31 mouse cellular contexts compared by ENCODE assay signal in genomic region chr3:103712196-103712595, GRCm38 (mm10). TPM values are rescaled to one million over a fixed set of nuclear protein-coding genes. Genes with fewer than 3 reads are reported as not detected.
A peak's percentile ranks its signal among the peaks of the same experiment; 100 is the strongest.
DNase-seq lines count a peak whose midpoint lies in the region; ATAC-seq and TF ChIP-seq lines count a peak whose summit lies in the region.
"Had no signal": no experiment of that assay in that cellular context is flagged by ENCODE, and none has a peak within 500 bp of the region (broad histone marks: within the 10 kb centered on the region; RNA-seq: fewer than 3 reads in every experiment).

No protein-coding gene starts in this region.

- H3K9me3 ChIP-seq in midbrain, embryonic 11.5 days (ENCODE audit: control insufficient read depth, low read length) = no peaks in the 10 kb centered on the region
- H3K9me3 ChIP-seq: embryonic facial prominence, embryonic 12.5 days; forebrain, embryonic 15.5 days; G1E; limb, embryonic 12.5 days; liver, embryonic 12.5 days; lung, embryonic 15.5 days; midbrain, embryonic 15.5 days had no signal

- H3K27me3 ChIP-seq in myocyte (ENCODE audit: control insufficient read depth, insufficient read depth, insufficient read length) = no peaks in the 10 kb centered on the region
- no peaks in the 10 kb centered on the region for H3K27me3 ChIP-seq in midbrain, embryonic 11.5 days (ENCODE audit: control insufficient read depth, insufficient read depth, low read length)
- H3K27me3 ChIP-seq: embryonic facial prominence, embryonic 12.5 days; forebrain, embryonic 15.5 days; limb, embryonic 12.5 days; liver, embryonic 12.5 days; lung, embryonic 15.5 days; midbrain, embryonic 15.5 days had no signal

- no peaks in the 10 kb centered on the region for H3K79me2 ChIP-seq in myocyte (ENCODE audit: control insufficient read depth, insufficient read depth)

- no peak overlapping the region for H3K4me2 ChIP-seq in myocyte (ENCODE audit: low read depth)
- no peak overlapping the region for H3K4me2 ChIP-seq in midbrain, embryonic 11.5 days
- H3K4me2 ChIP-seq: embryonic facial prominence, embryonic 12.5 days; forebrain, embryonic 15.5 days; heart, embryonic 11.5 days; limb, embryonic 12.5 days; liver, embryonic 12.5 days; lung, embryonic 15.5 days; midbrain, embryonic 15.5 days had no signal

- no peak overlapping the region for H3K9ac ChIP-seq in midbrain, embryonic 11.5 days (ENCODE audit: low read length)
- H3K9ac ChIP-seq: embryonic facial prominence, embryonic 12.5 days; forebrain, embryonic 15.5 days; limb, embryonic 12.5 days; liver, embryonic 12.5 days; lung, embryonic 15.5 days; midbrain, embryonic 15.5 days had no signal

- H3ac ChIP-seq in myocyte (ENCODE audit: control insufficient read depth, insufficient read length) = no peak overlapping the region

- ATAC-seq in midbrain, embryonic 11.5 days (ENCODE audit: low FRiP score) = no peak
- ATAC-seq: forebrain, embryonic 15.5 days; hindbrain, postnatal 0 days; intestine, postnatal 0 days; liver, embryonic 12.5 days; midbrain, embryonic 15.5 days had no signal

- no peak overlapping the region for H3K27ac ChIP-seq in midbrain, embryonic 11.5 days (ENCODE audit: low read depth, low read length)
- H3K27ac ChIP-seq: embryonic facial prominence, embryonic 12.5 days; forebrain, embryonic 15.5 days; hindbrain, postnatal 0 days; left cerebral cortex, adult 2 months; limb, embryonic 12.5 days; liver, embryonic 12.5 days; lung, embryonic 15.5 days; midbrain, embryonic 15.5 days had no signal

- no peak overlapping the region for H3K4me3 ChIP-seq in myocyte
- no peak overlapping the region for H3K4me3 ChIP-seq in midbrain, embryonic 11.5 days (ENCODE audit: low read depth, low read length)
- H3K4me3 ChIP-seq: embryonic facial prominence, embryonic 12.5 days; forebrain, embryonic 15.5 days; left cerebral cortex, adult 2 months; limb, embryonic 12.5 days; liver, embryonic 12.5 days; lung, embryonic 15.5 days; midbrain, embryonic 15.5 days had no signal

- H3K36me3 ChIP-seq in myocyte (ENCODE audit: control insufficient read depth, insufficient read depth) = no peaks in the 10 kb centered on the region
- H3K36me3 ChIP-seq in midbrain, embryonic 11.5 days (ENCODE audit: control insufficient read depth, insufficient read depth, low read length) = no peaks in the 10 kb centered on the region
- H3K36me3 ChIP-seq: embryonic facial prominence, embryonic 12.5 days; forebrain, embryonic 15.5 days; G1E; limb, embryonic 12.5 days; liver, embryonic 12.5 days; lung, embryonic 15.5 days; midbrain, embryonic 15.5 days had no signal

- WGBS in midbrain, embryonic 11.5 days = 91% methylated on average over 4 of the region's 4 CpGs

- H3K4me1 ChIP-seq in midbrain, embryonic 11.5 days (ENCODE audit: control insufficient read depth, insufficient read depth, low read length) = peaks cover 9% of the 10 kb centered on the region
- H3K4me1 ChIP-seq: liver, embryonic 12.5 days had no signal

- peak; percentile 21 for DNase-seq in adrenal gland, postnatal 10 days
- DNase-seq in adrenal gland, adult 8-10 months = no peak
- DNase-seq in heart, postnatal 4 days = peak; percentile 34
- no peak for DNase-seq in heart, adult 8-10 months (ENCODE audit: low spot score)
- peak; percentile 37 for DNase-seq in lung, postnatal 10 days
- DNase-seq in lung, postnatal 25 days (ENCODE audit: low spot score) = no peak
- no peak for DNase-seq in midbrain, embryonic 11.5 days (ENCODE audit: low spot score, missing footprints)
- DNase-seq: adrenal gland, postnatal 25 days; cerebellum, adult 11-12 months; cerebellum, postnatal 25 days; gastrocnemius, postnatal 25 days; layer of hippocampus, adult 9-11 months; right cerebral cortex, postnatal 25 days; thymus, adult 2 months had no signal

- TF ChIP-seq POLR2A in myocyte (IDR thresholded peaks at IDR 0.05; ENCODE audit: insufficient read length, low read depth) = no peak

TF ChIP-seq in myocyte, 11 proteins besides CTCF, POLR2A, EP300 and RAD21:
- TF ChIP-seq MYOD1 (IDR thresholded peaks at IDR 0.05; ENCODE audit: control insufficient read depth in 1 of 3, insufficient read length in 2 of 3, low read depth in 2 of 3) (no peak), E2F4 (IDR thresholded peaks at IDR 0.05; ENCODE audit: insufficient read depth) (no peak), REST (IDR thresholded peaks at IDR 0.05; ENCODE audit: insufficient read depth, insufficient read length) (peak; percentile 76), TCF12 (IDR thresholded peaks at IDR 0.05; ENCODE audit: insufficient read depth, poor library complexity, severe bottlenecking) (no peak), USF1 (IDR thresholded peaks at IDR 0.05; ENCODE audit: low read depth) (no peak), POLR2AphosphoS2 (IDR thresholded peaks at IDR 0.05; ENCODE audit: insufficient read length, low read depth) (no peak), CEBPB (IDR thresholded peaks at IDR 0.05; ENCODE audit: insufficient read depth, poor library complexity, severe bottlenecking) (no peak), MYOG (IDR thresholded peaks at IDR 0.05; ENCODE audit: control insufficient read depth in 1 of 3, insufficient read depth in 1 of 3, insufficient read length in 2 of 3, low read depth in 2 of 3) (no peak), MAX (IDR thresholded peaks at IDR 0.05; ENCODE audit: low read depth) (peak; percentile 29), TCF3 (IDR thresholded peaks at IDR 0.05; ENCODE audit: insufficient read length, low read depth) (no peak), SRF (IDR thresholded peaks at IDR 0.05; ENCODE audit: control insufficient read depth, insufficient read length, low read depth) (no peak)

RNA-seq across cellular contexts. Expression of gene Olfml3, which starts 25.6 kb away (rescaled TPM):
- total RNA-seq in adrenal gland, postnatal 10 days (2021) = 10 to 100 TPM; 15.9 to 17.5 TPM
- total RNA-seq in adrenal gland, adult 8-10 months (2022) = 10 to 100 TPM; 14.4 to 25.6 (median 20.0) TPM
- 10 to 100 TPM; 11.8 to 13.0 TPM for total RNA-seq in heart, postnatal 4 days (2021)
- total RNA-seq in heart, adult 8-10 months (2022) = 1 to 10 TPM; 4.4 to 5.2 (median 5.0) TPM
- polyA plus RNA-seq in myocyte (2012; fragmentation: generic; extraction: Trizol) = 15.3 TPM
- 8.9 and 10.5 TPM in 2 replicates for polyA plus RNA-seq in midbrain, embryonic 11.5 days (2014; fragmentation: Nextera tagmentation; extraction: Ambion mirVana)
- polyA plus RNA-seq: G1E had no signal

RNA-seq across cellular contexts. Expression of gene Gm10964, which starts 27.0 kb away (rescaled TPM):
- not detected for total RNA-seq in adrenal gland, postnatal 10 days (2021)
- not detected for total RNA-seq in adrenal gland, adult 8-10 months (2022)
- not detected for total RNA-seq in heart, postnatal 4 days (2021)
- total RNA-seq in heart, adult 8-10 months (2022) = not detected
- polyA plus RNA-seq in myocyte (2012; fragmentation: generic; extraction: Trizol) = not detected
- polyA plus RNA-seq in midbrain, embryonic 11.5 days (2014; fragmentation: Nextera tagmentation; extraction: Ambion mirVana) = not detected in 2 replicates
- total RNA-seq: adrenal gland, postnatal 25 days; G1E; gastrocnemius, postnatal 25 days; hematopoietic stem cell, adult 5-6 weeks; hindbrain, postnatal 0 days; left cerebral cortex, adult 2 months; megakaryocyte, adult 5-6 weeks; neutrophil, adult 5-6 weeks had no signal
- polyA plus RNA-seq: embryonic facial prominence, embryonic 12.5 days; forebrain, embryonic 15.5 days; G1E; heart, embryonic 11.5 days; hindbrain, postnatal 0 days; intestine, postnatal 0 days; limb, embryonic 12.5 days; liver, embryonic 12.5 days; lung, embryonic 15.5 days; midbrain, embryonic 15.5 days; spleen, adult 2 months; stomach, embryonic 14.5 days; thymus, adult 2 months had no signal

Comparison
In these comparisons a context has a peak if more than half of its experiments do, and no peak if none do; other contexts are left out.
1. DNase-seq: peak in adrenal gland, postnatal 10 days (single experiment), heart, postnatal 4 days (single experiment) and lung, postnatal 10 days (single experiment); none in adrenal gland, adult 8-10 months (single experiment), heart, adult 8-10 months (single experiment), lung, postnatal 25 days (single experiment) and midbrain, embryonic 11.5 days (single experiment).